Mouse (Mus musculus) midbrain, embryonic 10.5 days (tissue): ENCODE measurements around the gene Kdm6a. TPM values are rescaled to one million over a fixed set of nuclear protein-coding genes. Genes with fewer than 3 reads are reported as not detected.

Experiments
- DNase-seq: peaks from one replicate; pipeline ENCODE4 v3.0.0-alpha.2; 2017; ENCODE audit warnings: low spot score
- H3K27ac ChIP-seq: fragments of 300-500 bp; sonication (generic); replicated peaks from 2 replicates; pipeline ENCODE4 v1.5.1; 2016; ENCODE audit warnings: mild to moderate bottlenecking
- H3K27me3 ChIP-seq: fragments of 300-500 bp; sonication (generic); 2 replicates; pipeline ENCODE4 v1.6.1; 2016; ENCODE audit warnings: low read depth, mild to moderate bottlenecking; ENCODE audit not compliant: poor library complexity, severe bottlenecking
- H3K36me3 ChIP-seq: fragments of 300-500 bp; sonication (generic); 2 replicates; pipeline ENCODE4 v1.6.1; 2016; ENCODE audit warnings: mild to moderate bottlenecking, moderate library complexity
- H3K4me1 ChIP-seq: fragments of 300-500 bp; sonication (generic); 2 replicates; pipeline ENCODE4 v1.6.1; 2016
- H3K4me3 ChIP-seq: fragments of 300-500 bp; sonication (generic); 2 replicates; pipeline ENCODE4 v1.5.1; 2016; ENCODE audit warnings: mild to moderate bottlenecking, moderate library complexity
- H3K9me3 ChIP-seq: fragments of 300-500 bp; sonication (generic); replicated peaks from 2 replicates; pipeline ENCODE4 v1.6.1; 2016; ENCODE audit warnings: mild to moderate bottlenecking
- WGBS: fragments of 180-500 bp; shearing (Covaris S2); methylation state at CpG from one replicate; pipeline ENCODE4 v1.1.7; 2016; 5-methylcytosine and 5-hydroxymethylcytosine counted together
- polyA plus RNA-seq: library from polyadenylated mRNA; unstranded; fragments of >200 nt; fragmentation: Nextera tagmentation; extraction: Ambion mirVana; gene quantifications from 2 replicates; pipeline ENCODE4 v1.2.1, GENCODE M21; 2016

The Kdm6a gene
- polyA plus RNA-seq, 1 experiment from 2014 or later = 30.3 TPM

DNA sequence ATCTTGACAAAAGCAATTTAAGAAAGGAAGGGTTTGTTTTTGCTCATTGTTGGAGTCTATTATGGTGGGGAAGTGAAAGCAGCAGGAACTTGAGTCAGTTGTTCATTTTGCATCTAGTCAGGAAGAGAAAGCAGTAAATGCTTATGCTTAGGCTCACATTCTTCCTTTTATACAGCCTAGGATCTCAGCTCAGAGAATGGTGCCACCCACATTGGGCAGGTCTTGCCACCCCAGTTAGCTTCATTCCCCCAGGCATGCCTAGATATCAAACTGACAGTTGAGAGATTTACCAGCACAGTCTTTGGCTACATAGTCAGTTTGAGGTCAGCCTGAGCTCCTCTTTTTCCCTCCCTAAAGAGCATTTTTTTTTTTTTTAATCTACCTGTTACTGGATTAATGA is 24.8 kb downstream of the Kdm6a start:
- no peak for DNase-seq
- Histone ChIP-seq H3K27ac (no peak overlapping the region), H3K4me3 (no peak overlapping the region), H3K27me3 (no peaks in the 10 kb centered on the region), H3K9me3 (no peaks in the 10 kb centered on the region), H3K4me1 (no peaks in the 10 kb centered on the region), H3K36me3 (peaks cover 5% of the 10 kb centered on the region; the same call in 1 of the 2 replicates)

DNA sequence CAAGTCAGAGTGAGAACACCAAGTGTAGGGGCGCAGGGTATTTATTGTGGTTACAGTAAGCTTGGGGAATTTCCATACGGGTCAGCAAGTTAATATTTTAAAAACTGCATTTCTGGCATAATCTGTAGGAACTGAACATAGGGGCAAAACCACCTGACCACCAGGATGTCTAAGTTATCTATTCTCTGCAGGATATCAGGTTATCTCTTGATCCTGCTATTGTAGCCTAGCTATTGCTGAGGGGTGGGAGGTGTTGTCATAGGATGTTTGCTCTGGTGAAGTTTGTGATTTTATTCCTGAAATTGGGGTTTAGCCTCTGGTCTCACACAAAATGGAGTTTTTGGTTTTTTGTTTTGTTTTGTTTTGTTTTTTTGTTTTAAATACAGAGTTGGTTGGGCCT is 25.9 kb downstream of the Kdm6a start:
- Histone ChIP-seq H3K4me1 (no peaks in the 10 kb centered on the region), H3K4me3 (no peak overlapping the region), H3K27ac (no peak overlapping the region), H3K36me3 (peaks cover 5% of the 10 kb centered on the region; the same call in 1 of the 2 replicates), H3K27me3 (no peaks in the 10 kb centered on the region), H3K9me3 (no peaks in the 10 kb centered on the region)
- no peak for DNase-seq
- WGBS = 88% methylated on average over 2 of the region's 2 CpGs

DNA sequence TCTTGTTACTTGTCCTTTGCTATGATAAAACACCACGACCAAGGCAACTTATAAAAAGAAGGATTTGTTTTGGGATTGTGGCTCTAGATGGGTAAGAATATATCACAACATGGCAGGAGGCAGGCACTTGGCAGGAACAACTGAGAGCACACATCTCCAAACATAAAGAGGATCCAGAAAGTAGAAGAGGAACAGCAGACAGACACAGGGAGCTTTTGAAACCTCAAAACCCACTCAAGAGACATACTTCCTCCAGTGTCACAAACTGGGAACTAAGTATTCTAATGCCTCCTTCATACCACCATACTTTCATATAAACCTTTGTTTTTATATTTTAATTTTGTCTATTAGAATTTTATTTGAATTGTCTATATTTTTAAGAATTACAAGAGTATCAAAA is 77.2 kb downstream of the Kdm6a start:
- WGBS = 86% methylated on average over 1 of the region's 1 CpGs

DNA sequence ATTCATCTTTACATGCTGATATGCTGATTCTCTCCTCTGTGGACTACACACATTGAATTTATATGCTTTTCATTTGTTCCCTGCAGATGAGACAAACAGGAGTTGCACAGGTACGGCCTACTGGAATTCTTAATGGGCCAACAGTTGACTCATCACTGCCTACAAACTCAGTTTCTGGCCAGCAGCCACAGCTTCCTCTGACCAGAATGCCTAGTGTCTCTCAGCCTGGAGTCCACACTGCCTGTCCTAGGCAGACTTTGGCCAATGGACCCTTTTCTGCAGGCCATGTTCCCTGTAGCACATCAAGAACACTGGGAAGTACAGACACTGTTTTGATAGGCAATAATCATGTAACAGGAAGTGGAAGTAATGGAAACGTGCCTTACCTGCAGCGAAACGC is 88.2 kb downstream of the Kdm6a start:
- peaks cover 59% of the 10 kb centered on the region for H3K36me3 ChIP-seq

More for the DNA sequence above, 77.2 kb downstream of the Kdm6a start:
- no peak overlapping the region for H3K27ac ChIP-seq
- H3K4me1 ChIP-seq = no peaks in the 10 kb centered on the region
- H3K36me3 ChIP-seq = peaks cover 39% of the 10 kb centered on the region
- DNase-seq = no peak
- no peaks in the 10 kb centered on the region for H3K9me3 ChIP-seq
- H3K4me3 ChIP-seq = no peak overlapping the region
- no peaks in the 10 kb centered on the region for H3K27me3 ChIP-seq

DNA sequence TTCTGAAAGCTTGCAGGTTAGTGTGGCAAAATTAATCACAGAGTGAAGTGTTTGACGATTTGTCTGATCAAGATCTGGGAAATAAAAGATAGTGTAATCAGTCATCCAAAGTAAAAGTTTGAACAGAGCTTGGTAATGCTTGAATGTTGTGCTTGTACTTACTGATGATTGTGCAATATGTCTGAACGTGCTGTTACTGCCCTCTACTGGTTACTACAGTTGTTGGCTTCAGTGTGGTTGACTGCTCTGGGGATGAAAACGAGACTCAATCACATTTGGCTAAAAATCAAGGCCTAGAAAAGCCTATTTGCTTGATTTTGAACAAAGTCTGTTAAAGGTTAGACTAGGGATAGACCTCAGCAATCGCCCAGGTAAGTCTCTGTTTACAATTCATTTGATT is 92.4 kb downstream of the Kdm6a start:
- peak; percentile 12 for DNase-seq
- H3K36me3 ChIP-seq = peaks cover 58% of the 10 kb centered on the region
- H3K27ac ChIP-seq = no peak overlapping the region
- WGBS = 66% methylated on average over 4 of the region's 4 CpGs
- no peak overlapping the region for H3K4me3 ChIP-seq
- no peaks in the 10 kb centered on the region for H3K4me1 ChIP-seq
- no peaks in the 10 kb centered on the region for H3K27me3 ChIP-seq
- H3K9me3 ChIP-seq = no peaks in the 10 kb centered on the region

More for the DNA sequence above, 88.2 kb downstream of the Kdm6a start:
- no peak overlapping the region for H3K4me3 ChIP-seq
- DNase-seq = no peak
- H3K4me1 ChIP-seq = no peaks in the 10 kb centered on the region
- no peak overlapping the region for H3K27ac ChIP-seq
- H3K27me3 ChIP-seq = no peaks in the 10 kb centered on the region
- H3K9me3 ChIP-seq = no peaks in the 10 kb centered on the region
- WGBS = 96% methylated on average over 4 of the region's 4 CpGs

DNA sequence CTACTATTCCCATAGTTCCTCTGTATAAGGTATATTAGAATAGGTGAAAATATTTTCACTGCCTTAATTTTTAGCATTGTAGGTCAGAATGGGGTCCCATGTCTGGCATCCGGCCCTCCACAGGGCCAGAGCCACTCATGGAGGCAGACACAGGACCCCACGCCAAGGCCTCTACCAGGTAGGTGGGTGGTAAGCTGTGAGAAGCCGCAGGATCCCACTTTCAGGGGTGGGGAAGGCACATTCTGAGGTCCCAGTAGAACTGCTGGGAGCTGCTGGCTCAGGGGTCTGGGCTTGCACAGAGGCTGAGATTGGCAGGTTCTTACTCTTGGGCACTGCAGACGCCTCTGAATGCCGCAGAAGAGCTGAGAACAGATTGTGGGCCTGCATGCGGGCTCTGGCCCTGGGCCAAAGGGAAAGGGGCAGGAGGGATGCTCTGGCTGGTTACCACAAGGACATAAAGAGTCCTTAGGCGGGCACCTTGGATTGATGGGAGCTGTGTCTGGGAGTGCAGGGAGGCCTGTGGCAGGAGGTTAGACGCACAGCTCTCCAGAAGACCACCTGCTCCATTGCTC is 95.9 kb downstream of the Kdm6a start:
- no peak overlapping the region for H3K27ac ChIP-seq
- no peaks in the 10 kb centered on the region for H3K27me3 ChIP-seq
- no peak overlapping the region for H3K4me3 ChIP-seq
- peaks cover 42% of the 10 kb centered on the region for H3K36me3 ChIP-seq
- WGBS = 96% methylated on average over 8 of the region's 8 CpGs
- no peaks in the 10 kb centered on the region for H3K4me1 ChIP-seq
- no peak for DNase-seq
- H3K9me3 ChIP-seq = no peaks in the 10 kb centered on the region

DNA sequence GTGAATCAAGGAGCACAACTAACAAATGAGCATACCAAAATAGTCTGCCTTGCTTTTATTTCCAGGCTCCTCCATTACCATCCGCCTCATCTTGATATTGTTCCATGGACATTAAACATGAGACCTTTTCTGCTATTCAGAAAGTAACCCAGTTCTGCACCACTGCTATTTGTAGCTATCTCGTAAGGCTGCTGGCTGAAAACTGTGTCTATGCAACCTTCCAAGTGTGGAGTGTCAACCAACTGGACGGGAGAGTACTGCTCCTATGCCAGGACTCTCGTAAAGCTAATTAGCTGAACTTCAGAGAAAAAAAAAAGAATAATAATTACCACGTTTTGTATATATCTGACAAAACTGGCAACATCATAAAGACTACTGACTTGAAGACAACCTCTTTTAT is 116.2 kb downstream of the Kdm6a start:
- DNase-seq = no peak
- WGBS = 87% methylated on average over 5 of the region's 5 CpGs
- no peak overlapping the region for H3K4me3 ChIP-seq
- H3K36me3 ChIP-seq = peaks cover 36% of the 10 kb centered on the region
- H3K9me3 ChIP-seq = no peaks in the 10 kb centered on the region
- H3K4me1 ChIP-seq = no peaks in the 10 kb centered on the region
- no peaks in the 10 kb centered on the region for H3K27me3 ChIP-seq
- H3K27ac ChIP-seq = no peak overlapping the region

DNA sequence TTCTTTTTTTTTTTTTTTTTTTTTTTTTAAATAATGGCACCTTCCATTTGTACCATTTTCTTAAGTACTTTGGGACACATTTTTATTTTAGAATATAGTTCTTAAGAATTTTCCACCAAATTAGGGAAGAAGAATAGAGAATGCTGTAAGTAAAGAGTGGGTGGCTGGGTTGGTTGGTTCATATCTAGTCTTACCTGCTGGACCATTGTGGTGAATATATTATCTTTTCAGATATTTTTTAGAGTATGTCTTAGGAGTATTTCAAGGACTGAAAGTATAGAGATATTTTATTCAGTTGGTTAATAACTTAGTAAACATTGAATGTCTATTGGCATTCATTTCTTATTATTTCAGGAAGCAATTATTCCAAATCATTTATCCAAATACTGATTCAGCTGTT is 117.8 kb downstream of the Kdm6a start:
- H3K9me3 ChIP-seq = no peaks in the 10 kb centered on the region
- H3K4me3 ChIP-seq = no peak overlapping the region
- H3K36me3 ChIP-seq = peaks cover 23% of the 10 kb centered on the region
- H3K27ac ChIP-seq = no peak overlapping the region
- no peaks in the 10 kb centered on the region for H3K4me1 ChIP-seq
- H3K27me3 ChIP-seq = no peaks in the 10 kb centered on the region
- DNase-seq = no peak

Other genes with a start within 250 kb of the Kdm6a start
- gene Dusp21, start 16.7 kb upstream of the Kdm6a start, polyA plus RNA-seq = not detected in 2 replicates